Mouse (Mus musculus) gastrocnemius, postnatal 36 days (tissue): ENCODE measurements around the gene Lgals7. TPM values are rescaled to one million over a fixed set of nuclear protein-coding genes. Genes with fewer than 3 reads are reported as not detected.

Source experiments
- DNase-seq, 2 experiments: peaks; one replicate each; pipeline ENCODE4 v3.0.0; 2022
- intact Hi-C: fragments of 180-260 bp; cut with DNase I; formaldehyde crosslinking; loops from one replicate; pipeline ENCODE4 v1.15.1; 2025
- total RNA-seq, 2 experiments: library from RNA; stranded (reverse); gene quantifications; 2 replicates each; pipeline ENCODE4 v1.2.3; 2021

The Lgals7 gene
- total RNA-seq, 2 experiments from 2014 or later = not detected

- no peak for DNase-seq
- intact Hi-C loops = no loop called here
These were observed 43.5 kb downstream of the Lgals7 start for GRCm38 (mm10) chr7:28907195-28907594.

DNA sequence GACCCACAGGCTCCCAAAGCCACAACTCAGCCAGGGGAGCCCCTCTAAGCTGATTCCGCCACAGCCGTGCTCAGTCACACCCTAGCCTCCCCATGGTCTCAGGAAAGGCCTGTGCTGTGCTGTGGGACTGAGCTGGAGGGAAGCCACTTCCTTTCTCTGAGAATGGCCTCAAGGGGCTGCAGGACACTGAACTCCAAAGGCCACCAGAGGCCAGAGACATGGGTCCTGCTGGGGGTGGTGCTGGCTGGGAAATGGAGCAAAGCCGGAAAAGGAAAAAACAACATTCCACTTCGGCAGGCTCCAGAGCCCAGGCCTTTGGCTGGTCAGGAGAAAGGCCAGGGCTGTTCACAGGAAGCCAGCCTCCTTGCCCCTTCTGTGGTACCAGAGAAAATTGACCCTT lies 48.0 kb downstream of the Lgals7 start:
- DNase-seq = peak in 1 of 2 experiments; percentile 36
- intact Hi-C loops = no loop called here

DNA sequence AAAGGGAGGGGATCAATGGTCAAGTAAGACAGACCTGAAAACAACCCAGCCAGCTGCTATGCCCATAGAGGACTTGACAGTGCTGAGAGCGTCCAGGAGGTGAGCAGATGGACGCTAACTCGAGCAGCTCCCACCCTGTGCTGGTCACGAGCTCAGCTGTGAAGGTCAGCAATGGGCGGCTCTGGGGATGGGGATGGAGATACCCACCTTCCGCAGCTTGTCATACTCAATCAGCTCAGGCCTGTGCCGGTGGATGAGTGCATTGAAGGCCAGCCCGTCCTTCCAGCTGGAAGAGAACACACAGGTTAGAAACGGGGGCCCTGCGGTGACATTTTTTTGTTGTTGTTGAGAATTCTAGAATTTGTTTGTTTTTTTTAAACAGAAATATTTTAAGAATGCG lies 49.5 kb downstream of the Lgals7 start:
- no peak for DNase-seq
- intact Hi-C loops = no loop called here

Other genes starting within 250 kb of the Lgals7 start
- gene Acp7, start 232.5 kb upstream of the Lgals7 start, total RNA-seq = not detected
- under 1 TPM; 0.59 to 0.69 TPM for gene Fbxo27, start 171.0 kb upstream of the Lgals7 start, total RNA-seq
- gene Fbxo17, start 147.0 kb upstream of the Lgals7 start, total RNA-seq = 1 to 10 TPM; 3.9 to 5.4 TPM
- gene Mrps12, start 122.0 kb upstream of the Lgals7 start, total RNA-seq = 10 to 100 TPM; 33.5 to 34.6 TPM
- gene Sars2, start 121.9 kb upstream of the Lgals7 start, total RNA-seq = 10 to 100 TPM; 14.6 to 16.0 TPM
- gene Ccer2, start 107.7 kb upstream of the Lgals7 start, total RNA-seq = not detected
- 10 to 100 TPM; 85.5 to 86.4 TPM for gene Sirt2, start 97.1 kb upstream of the Lgals7 start, total RNA-seq
- gene Nfkbib, start 96.3 kb upstream of the Lgals7 start, total RNA-seq = 10 to 100 TPM; 20.5 to 30.2 TPM
- 1 to 10 TPM; 1.1 TPM for gene Rinl, start 74.9 kb upstream of the Lgals7 start, total RNA-seq
- 100 to 1,000 TPM; 111 to 131 TPM for gene Hnrnpl, start 55.3 kb upstream of the Lgals7 start, total RNA-seq
- 100 to 1,000 TPM; 214 to 252 TPM for gene Ech1, start 38.6 kb upstream of the Lgals7 start, total RNA-seq
- gene Lgals4, start 30.0 kb upstream of the Lgals7 start, total RNA-seq = 1 to 10 TPM; 2.5 to 3.1 TPM
- under 1 TPM in 1 of 2 experiments, not detected in 1; 0.15 TPM for gene Capn12, start 17.6 kb downstream of the Lgals7 start, total RNA-seq
- gene Actn4, start 98.5 kb downstream of the Lgals7 start, total RNA-seq = 10 to 100 TPM; 31.6 to 35.1 TPM
- gene Eif3k, start 118.0 kb downstream of the Lgals7 start, total RNA-seq = 100 to 1,000 TPM; 119 to 125 TPM
- under 1 TPM; 0.27 to 0.46 TPM for gene Map4k1, start 118.2 kb downstream of the Lgals7 start, total RNA-seq